Mouse (Mus musculus): ENCODE data around the gene Tex101. TPM values are rescaled to one million over a fixed set of nuclear protein-coding genes. Genes with fewer than 3 reads are reported as not detected.

Gene Tex101
- not detected for total RNA-seq (2023)

DNA sequence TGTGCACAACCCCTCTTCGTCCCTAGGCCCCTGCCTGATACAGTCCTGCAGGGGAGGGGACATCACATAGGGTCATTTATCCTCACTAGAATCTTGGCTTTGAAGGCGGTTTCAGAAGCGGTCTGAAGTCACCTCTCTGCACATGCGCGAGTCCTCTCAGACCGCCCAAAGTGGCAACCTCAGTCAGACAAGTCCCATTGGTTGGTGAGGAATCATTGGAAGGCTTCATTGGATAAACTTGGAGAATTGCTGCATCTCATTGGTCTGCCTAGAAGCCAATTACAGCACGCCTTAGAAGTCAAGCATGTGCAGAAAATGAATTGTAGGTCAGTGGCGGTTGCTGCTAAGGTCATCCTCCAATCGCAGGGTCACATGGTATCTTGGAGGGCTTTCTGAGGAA, at the start of gene Tex101:
Gene Tex101 (minus strand): TSS at position 101 of the 400 bp plus-strand sequence.

DNA sequence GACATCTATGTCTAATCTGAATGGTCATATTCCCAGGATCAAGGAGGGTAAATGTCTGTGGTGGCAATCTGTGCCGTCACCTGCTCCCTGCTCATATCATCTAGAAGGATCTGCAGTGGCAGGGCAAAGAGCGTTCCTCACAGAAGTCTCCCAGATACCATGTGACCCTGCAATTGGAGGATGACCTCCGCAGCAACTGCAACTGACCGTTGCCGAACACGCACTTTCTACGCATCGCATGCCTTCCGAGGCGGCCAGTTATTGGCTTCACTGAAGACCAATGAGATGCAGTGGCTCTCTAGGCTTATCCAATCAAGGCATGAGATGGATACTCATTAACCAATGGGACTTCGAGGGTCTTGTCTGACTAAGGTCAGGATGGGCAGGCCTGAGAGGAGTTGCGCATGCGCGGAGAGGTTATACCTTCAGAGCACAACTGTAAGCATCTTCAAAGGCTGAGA, 32.4 kb upstream of the Tex101 start, which contains the start of gene BC049730:
Gene BC049730 (plus strand): TSS at position 411 of the 461 bp plus-strand sequence.

DNA sequence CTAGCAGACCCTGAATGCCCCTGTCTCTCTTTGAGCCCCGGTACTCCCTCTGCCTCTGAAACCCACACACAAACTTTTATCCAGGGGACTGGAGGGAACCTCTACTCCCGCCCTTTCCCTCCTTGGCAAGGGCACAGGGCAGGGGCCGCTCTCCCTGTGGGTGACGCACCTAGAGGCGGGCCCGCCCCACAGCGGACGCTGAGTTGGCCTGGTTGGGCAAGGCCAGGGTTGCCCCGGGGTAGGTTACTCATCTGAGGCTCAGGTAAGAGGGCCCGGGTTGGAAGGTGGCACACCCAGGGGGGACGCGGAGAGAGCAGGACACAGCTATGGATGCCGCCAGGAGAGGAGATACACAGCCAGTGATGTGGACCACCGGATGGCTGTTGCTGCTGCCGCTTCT, 40.2 kb downstream of the Tex101 start, which contains the start of gene Lypd3:
Gene Lypd3 (plus strand): TSS at position 287 of the 400 bp plus-strand sequence.

Other genes with a start within 250 kb of the Tex101 start
- 1 to 10 TPM; 2.1 to 2.6 TPM for gene Irgc1, start 224.4 kb downstream of the Tex101 start, total RNA-seq (2023)
- gene Plaur, start 214.2 kb downstream of the Tex101 start, total RNA-seq (2023), result 1,000 to 10,000 TPM in 1 of 2 experiments, 100 to 1,000 TPM in 1; 962 to 1,297 TPM
- not detected for gene Cadm4, start 194.7 kb downstream of the Tex101 start, total RNA-seq (2023)
- gene Zfp428, start 169.7 kb downstream of the Tex101 start, total RNA-seq (2023), result 1 to 10 TPM in 1 of 2 experiments, under 1 TPM in 1; 0.31 to 1.2 TPM
- not detected for gene AC161166.1, start 164.2 kb downstream of the Tex101 start, total RNA-seq (2023)
- 1 to 10 TPM; 6.0 to 6.2 TPM for gene Irgq, start 146.0 kb downstream of the Tex101 start, total RNA-seq (2023)
- gene Pinlyp, start 130.6 kb downstream of the Tex101 start, total RNA-seq (2023), result not detected
- 10 to 100 TPM; 27.4 to 33.8 TPM for gene Xrcc1, start 130.4 kb downstream of the Tex101 start, total RNA-seq (2023)
- gene Ethe1, start 89.1 kb downstream of the Tex101 start, total RNA-seq (2023), result 10 to 100 TPM; 71.6 to 77.0 TPM
- under 1 TPM in 1 of 2 experiments, not detected in 1; 0.13 TPM for gene Zfp575, start 89.0 kb downstream of the Tex101 start, total RNA-seq (2023)
- gene Phldb3, start 65.9 kb downstream of the Tex101 start, total RNA-seq (2023), result 1 to 10 TPM; 5.7 to 5.8 TPM
- gene Lypd3, start 40.1 kb downstream of the Tex101 start, total RNA-seq (2023), result not detected
- 1 to 10 TPM in 1 of 2 experiments, under 1 TPM in 1; 0.97 to 2.1 TPM for gene BC049730, start 32.6 kb upstream of the Tex101 start, total RNA-seq (2023)
- 1 to 10 TPM; 8.0 to 9.5 TPM for gene Gm4763, start 50.2 kb upstream of the Tex101 start, total RNA-seq (2023)
- 1,000 to 10,000 TPM; 1,138 to 1,339 TPM for gene Cd177, start 83.6 kb upstream of the Tex101 start, total RNA-seq (2023)
- gene Ceacam10, start 100.5 kb upstream of the Tex101 start, total RNA-seq (2023), result 10 to 100 TPM; 74.1 to 80.0 TPM
- 1 to 10 TPM; 1.0 to 1.9 TPM for gene Gm9844, start 185.5 kb upstream of the Tex101 start, total RNA-seq (2023)
- gene Lypd4, start 193.3 kb upstream of the Tex101 start, total RNA-seq (2023), result not detected
- not detected for gene Dmrtc2, start 193.4 kb upstream of the Tex101 start, total RNA-seq (2023)
- 100 to 1,000 TPM; 709 to 835 TPM for gene Rps19, start 207.7 kb upstream of the Tex101 start, total RNA-seq (2023)
- gene Cd79a, start 220.7 kb upstream of the Tex101 start, total RNA-seq (2023), result 10 to 100 TPM in 1 of 2 experiments, 1 to 10 TPM in 1; 6.0 to 16.1 TPM
- gene Arhgef1, start 226.2 kb upstream of the Tex101 start, total RNA-seq (2023), result 100 to 1,000 TPM; 599 to 603 TPM